ENCODE assay signal across 8 mouse cellular contexts in genomic region chr10:93672646-93673479, GRCm38 (mm10). TPM values are rescaled to one million over a fixed set of nuclear protein-coding genes. Genes with fewer than 3 reads are reported as not detected.
DNase-seq lines count a peak whose midpoint lies in the region; ATAC-seq and TF ChIP-seq lines count a peak whose summit lies in the region.

No protein-coding gene starts in this region.

- peak; percentile 45 for ATAC-seq in CD4-positive, CD25-positive, alpha-beta regulatory T cell, adult 4 months
- ATAC-seq in erythroblast, adult 5-6 weeks (replicated peaks; ENCODE audit: low FRiP score, poor library complexity, severe bottlenecking), result peak; percentile 72
- ATAC-seq in lung, embryonic 14.5 days (ENCODE audit: insufficient read depth), result no peak
- no peak for ATAC-seq in forebrain, embryonic 16.5 days
- no peak for ATAC-seq in midbrain, embryonic 16.5 days

- no peak overlapping the region for H3K4me3 ChIP-seq in lung, embryonic 14.5 days (ENCODE audit: low read depth, low read length)
- H3K4me3 ChIP-seq in forebrain, embryonic 16.5 days (replicated peaks; ENCODE audit: low read length), result no peak overlapping the region
- H3K4me3 ChIP-seq in midbrain, embryonic 16.5 days (ENCODE audit: low read depth, low read length), result no peak overlapping the region

- no peaks in the 10 kb centered on the region for H3K4me1 ChIP-seq in lung, embryonic 14.5 days (ENCODE audit: insufficient read depth)
- H3K4me1 ChIP-seq in forebrain, embryonic 16.5 days (replicated peaks; ENCODE audit: control insufficient read depth, insufficient read depth, low read length), result peaks cover 5% of the 10 kb centered on the region; the same call in 1 of the 2 replicates
- H3K4me1 ChIP-seq in midbrain, embryonic 16.5 days (ENCODE audit: control insufficient read depth, insufficient read depth, low read length), result no peaks in the 10 kb centered on the region

- WGBS in lung, embryonic 14.5 days, result 50% methylated on average over 22 of the region's 22 CpGs
- 83% methylated on average over 22 of the region's 22 CpGs for whole genome bisulfite sequencing in forebrain, embryonic 16.5 days
- WGBS in midbrain, embryonic 16.5 days, result 77% methylated on average over 22 of the region's 22 CpGs

- no peaks in the 10 kb centered on the region for H3K36me3 ChIP-seq in lung, embryonic 14.5 days (ENCODE audit: insufficient read depth)
- H3K36me3 ChIP-seq in forebrain, embryonic 16.5 days (ENCODE audit: control insufficient read depth, insufficient read depth), result no peaks in the 10 kb centered on the region
- H3K36me3 ChIP-seq in midbrain, embryonic 16.5 days (ENCODE audit: control insufficient read depth, insufficient read depth, low read length), result no peaks in the 10 kb centered on the region

- H3K9ac ChIP-seq in lung, embryonic 14.5 days, result no peak overlapping the region
- H3K9ac ChIP-seq in forebrain, embryonic 16.5 days (replicated peaks; ENCODE audit: low read depth, low read length), result no peak overlapping the region
- H3K9ac ChIP-seq in midbrain, embryonic 16.5 days (ENCODE audit: low read depth, low read length), result no peak overlapping the region

- peak overlapping the region; percentile 43 for H3K4me2 ChIP-seq in lung, embryonic 14.5 days
- H3K4me2 ChIP-seq in forebrain, embryonic 16.5 days (ENCODE audit: low read length), result no peak overlapping the region
- no peak overlapping the region for H3K4me2 ChIP-seq in midbrain, embryonic 16.5 days (ENCODE audit: low read length)

- no peaks in the 10 kb centered on the region for H3K9me3 ChIP-seq in lung, embryonic 14.5 days (ENCODE audit: low read depth, low read length)
- H3K9me3 ChIP-seq in forebrain, embryonic 16.5 days (ENCODE audit: control insufficient read depth, low read length), result peaks cover 2% of the 10 kb centered on the region; the same call in 1 of the 2 replicates
- H3K9me3 ChIP-seq in midbrain, embryonic 16.5 days (replicated peaks; ENCODE audit: control insufficient read depth, low read length, poor library complexity, severe bottlenecking), result no peaks in the 10 kb centered on the region

- DNase-seq in heart, postnatal 25 days (ENCODE audit: low spot score), result peak; percentile 6
- peak; percentile 31 for DNase-seq in lung, embryonic 14.5 days
- DNase-seq in cerebellum, adult 8-10 months, result no peak
- DNase-seq in kidney, postnatal 4 days, result no peak

- intact Hi-C loops in heart, postnatal 25 days (cut with DNase I), result no loop called here

- peak overlapping the region; percentile 32 for H3K27ac ChIP-seq in lung, embryonic 14.5 days (ENCODE audit: low read depth)
- no peak overlapping the region for H3K27ac ChIP-seq in forebrain, embryonic 16.5 days (ENCODE audit: low read length)
- H3K27ac ChIP-seq in midbrain, embryonic 16.5 days (ENCODE audit: low read length), result no peak overlapping the region

- no peak for TF ChIP-seq CTCF in lung, embryonic 14.5 days (IDR thresholded peaks at IDR 0.05; ENCODE audit: low read depth)

- no peaks in the 10 kb centered on the region for H3K27me3 ChIP-seq in lung, embryonic 14.5 days (ENCODE audit: insufficient read depth, low read length)
- no peaks in the 10 kb centered on the region for H3K27me3 ChIP-seq in forebrain, embryonic 16.5 days (replicated peaks; ENCODE audit: control insufficient read depth, insufficient read depth, low read length)
- no peaks in the 10 kb centered on the region for H3K27me3 ChIP-seq in midbrain, embryonic 16.5 days (ENCODE audit: control insufficient read depth, insufficient read depth, low read depth, low read length)

RNA-seq across cellular contexts. Expression of gene Ntn4, which starts 32.4 kb away (rescaled TPM):
- under 1 TPM; 0.12 to 0.27 TPM for polyA plus RNA-seq in CD4-positive, CD25-positive, alpha-beta regulatory T cell, adult 4 months (2017; shearing (Covaris generic))
- 8.8 and 13.0 TPM in 2 replicates for total RNA-seq in erythroblast, adult 5-6 weeks (2015; ENCODE audit: low replicate concordance)
- 12.6 and 16.9 TPM in 2 replicates for total RNA-seq in erythroblast, adult 5-6 weeks (2017; ENCODE audit: low replicate concordance)
- total RNA-seq in heart, postnatal 25 days (2021), result 10 to 100 TPM; 12.2 to 14.1 TPM
- polyA plus RNA-seq in lung, embryonic 14.5 days (2014; fragmentation: Nextera tagmentation; extraction: Ambion mirVana), result 0.76 and 0.92 TPM in 2 replicates
- 1.0 and 1.6 TPM in 2 replicates for polyA plus RNA-seq in forebrain, embryonic 16.5 days (2015; fragmentation: Nextera tagmentation; extraction: Ambion mirVana)
- 0.50 and 1.7 TPM in 2 replicates for polyA plus RNA-seq in midbrain, embryonic 16.5 days (2015; fragmentation: Nextera tagmentation; extraction: Ambion mirVana)

Comparison
In these comparisons a context has a peak if more than half of its experiments do, and no peak if none do; other contexts are left out.
1. ATAC-seq: peak in CD4-positive, CD25-positive, alpha-beta regulatory T cell, adult 4 months (single experiment) and erythroblast, adult 5-6 weeks (single experiment); none in lung, embryonic 14.5 days (single experiment), forebrain, embryonic 16.5 days (single experiment) and midbrain, embryonic 16.5 days (single experiment).
2. DNase-seq: peak in heart, postnatal 25 days (single experiment) and lung, embryonic 14.5 days (single experiment); none in cerebellum, adult 8-10 months (single experiment) and kidney, postnatal 4 days (0 of 2).